Mouse (Mus musculus): ENCODE measurements around the gene Frem1. TPM values are rescaled to one million over a fixed set of nuclear protein-coding genes. Genes with fewer than 3 reads are reported as not detected.

Frem1 gene
- total and polyA plus RNA-seq, 3 experiments, result not detected

DNA sequence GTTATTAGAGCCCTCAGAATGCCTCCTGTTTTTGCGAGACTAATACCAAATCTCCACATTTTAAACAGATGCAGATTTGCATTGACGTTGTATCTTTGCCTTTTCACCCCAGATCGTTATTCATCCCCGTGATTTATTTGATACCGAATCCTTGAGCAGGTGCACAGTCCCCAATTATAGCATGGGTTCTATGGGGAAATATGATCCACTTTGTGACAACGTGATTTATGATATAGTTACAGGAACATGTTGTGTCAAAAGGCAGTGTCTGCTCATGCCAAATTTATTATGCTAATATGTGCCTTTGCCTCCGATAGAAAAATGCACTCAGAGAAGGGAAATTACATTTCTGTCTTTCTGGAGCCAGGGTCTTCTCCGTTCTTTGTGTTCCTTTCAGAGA, 102.6 kb downstream of the Frem1 start:
- Histone ChIP-seq H3K9me3 (replicated peaks; ENCODE audit: low read length) (no peaks in the 10 kb centered on the region), H3K4me2 (ENCODE audit: insufficient read depth, low read depth, poor library complexity, severe bottlenecking) (no peak overlapping the region), H3K4me1 (ENCODE audit: control insufficient read depth in 1 of 2, insufficient read depth in 2 of 2) (no peaks in the 10 kb centered on the region), H3K27ac (ENCODE audit: insufficient read depth, low read depth) (no peak overlapping the region), H3K79me2 (replicated peaks; ENCODE audit: control insufficient read depth, extremely low read depth, insufficient read depth, poor library complexity, severe bottlenecking) (no peaks in the 10 kb centered on the region), H3K9ac (ENCODE audit: insufficient read depth, low read depth) (no peak overlapping the region), H3K27me3 (replicated peaks) (no peaks in the 10 kb centered on the region), H3K4me3 (replicated peaks in 1 of 3; ENCODE audit: low read depth in 2 of 3, low read length in 2 of 3, poor library complexity in 1 of 3) (no peak overlapping the region), H3K36me3 (replicated peaks in 1 of 2; ENCODE audit: control insufficient read depth in 1 of 2, insufficient read depth in 1 of 2, low read length in 1 of 2) (no peaks in the 10 kb centered on the region)
- TF ChIP-seq ELF1 (IDR thresholded peaks at IDR 0.05; ENCODE audit: low read depth, low read length) (no peak), BHLHE40 (IDR thresholded peaks at IDR 0.05; ENCODE audit: low read depth, low read length) (no peak), PAX5 (IDR thresholded peaks at IDR 0.05; ENCODE audit: low read length) (no peak), CHD2 (IDR thresholded peaks at IDR 0.05; ENCODE audit: low read length) (no peak), ZMIZ1 (IDR thresholded peaks at IDR 0.05; ENCODE audit: low read depth, low read length) (no peak), ZC3H11A (IDR thresholded peaks at IDR 0.05; ENCODE audit: low read depth, low read length) (no peak), CHD1 (IDR thresholded peaks at IDR 0.05; ENCODE audit: low read depth, low read length) (no peak), POLR2AphosphoS2 (IDR thresholded peaks at IDR 0.05; ENCODE audit: low read depth, low read length) (no peak), HCFC1 (IDR thresholded peaks at IDR 0.05; ENCODE audit: low read depth, low read length) (no peak), POLR2A (IDR thresholded peaks at IDR 0.05; ENCODE audit: low read depth, low read length) (no peak)
- dilution Hi-C loops (cut with MboI; ENCODE audit: extremely low pct_ligation_motif_present, extremely low pct_unique_long_range_greater_than_20kb, low sequenced_read_pairs), result no loop called here
- no peak for DNase-seq (ENCODE audit: extremely low read depth)
- in situ Hi-C loops (cut with MboI; ENCODE audit: low pct_ligation_motif_present, low pct_unique_long_range_greater_than_20kb, low sequenced_read_pairs), result loop anchor here (25.0 kb wide), 1 partner anchor 1387 kb away; no protein-coding TSS in a partner anchor

DNA sequence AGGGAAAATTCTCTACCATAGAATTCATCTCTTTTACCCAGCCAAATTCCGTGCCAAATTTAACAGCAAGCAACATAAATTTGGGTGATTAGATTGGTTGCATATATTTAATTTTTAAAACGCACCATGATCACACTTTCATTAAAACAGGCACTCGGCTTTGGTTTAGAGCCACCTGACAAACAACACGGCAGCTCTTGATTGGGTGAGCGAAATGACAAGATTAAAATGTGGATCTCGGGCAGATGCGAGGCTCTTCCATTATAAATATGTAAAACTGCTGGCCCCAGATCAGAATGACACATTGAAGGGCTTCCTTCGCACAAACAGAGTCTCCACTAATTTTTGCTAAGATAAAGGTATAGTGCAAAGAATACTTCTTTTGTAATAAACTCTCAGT, 105.4 kb downstream of the Frem1 start:
- Histone ChIP-seq H3K27me3 (replicated peaks) (no peaks in the 10 kb centered on the region), H3K4me3 (replicated peaks in 1 of 3; ENCODE audit: low read depth in 2 of 3, low read length in 2 of 3, poor library complexity in 1 of 3) (no peak overlapping the region), H3K9ac (ENCODE audit: insufficient read depth, low read depth) (no peak overlapping the region), H3K4me1 (ENCODE audit: control insufficient read depth in 1 of 2, insufficient read depth in 2 of 2) (no peaks in the 10 kb centered on the region), H3K27ac (ENCODE audit: insufficient read depth, low read depth) (no peak overlapping the region), H3K36me3 (replicated peaks in 1 of 2; ENCODE audit: control insufficient read depth in 1 of 2, insufficient read depth in 1 of 2, low read length in 1 of 2) (no peaks in the 10 kb centered on the region), H3K79me2 (replicated peaks; ENCODE audit: control insufficient read depth, extremely low read depth, insufficient read depth, poor library complexity, severe bottlenecking) (no peaks in the 10 kb centered on the region), H3K9me3 (replicated peaks; ENCODE audit: low read length) (no peaks in the 10 kb centered on the region), H3K4me2 (ENCODE audit: insufficient read depth, low read depth, poor library complexity, severe bottlenecking) (no peak overlapping the region)
- no peak for DNase-seq (ENCODE audit: extremely low read depth)
- TF ChIP-seq CTCF (conservative IDR thresholded peaks at IDR 0.05 in 1 of 2, IDR thresholded peaks at IDR 0.05 in 1 of 2; ENCODE audit: low read depth in 2 of 2, low read length in 2 of 2) (no peak), NRF1 (IDR thresholded peaks at IDR 0.05; ENCODE audit: low read depth, low read length) (no peak), GABPA (IDR thresholded peaks at IDR 0.05; ENCODE audit: insufficient replicate concordance, low read depth, low read length) (no peak)
- in situ Hi-C loops (cut with MboI; ENCODE audit: low pct_ligation_motif_present, low pct_unique_long_range_greater_than_20kb, low sequenced_read_pairs) (loop anchor here (25.0 kb wide), 1 partner anchor 1384 kb away; no protein-coding TSS in a partner anchor), dilution Hi-C loops (cut with MboI; ENCODE audit: extremely low pct_ligation_motif_present, extremely low pct_unique_long_range_greater_than_20kb, low sequenced_read_pairs) (no loop called here)

DNA sequence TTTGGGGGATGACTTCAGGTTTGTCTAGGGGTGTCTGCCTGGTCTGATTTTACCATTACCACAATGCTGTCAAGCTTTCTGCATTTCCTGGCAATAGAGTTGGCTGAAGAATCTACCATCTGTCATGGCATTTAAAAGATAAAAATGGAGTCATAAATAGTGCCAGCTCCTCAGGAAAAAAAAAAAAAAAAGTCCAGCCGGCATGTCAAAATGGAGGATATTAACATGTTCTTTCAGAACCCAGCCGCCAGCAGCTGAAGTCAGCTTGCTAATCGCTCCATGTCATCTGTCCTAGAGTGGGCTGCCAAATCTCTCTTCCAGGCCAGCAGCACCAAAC, 105.9 kb downstream of the Frem1 start:
- H3K4me2 ChIP-seq (ENCODE audit: insufficient read depth, low read depth, poor library complexity, severe bottlenecking), result no peak overlapping the region
- DNase-seq (ENCODE audit: extremely low read depth), result no peak
- no peaks in the 10 kb centered on the region for H3K9me3 ChIP-seq (replicated peaks; ENCODE audit: low read length)
- H3K36me3 ChIP-seq (replicated peaks in 1 of 2; ENCODE audit: control insufficient read depth in 1 of 2, insufficient read depth in 1 of 2, low read length in 1 of 2), result no peaks in the 10 kb centered on the region
- no peak overlapping the region for H3K4me3 ChIP-seq (replicated peaks in 1 of 3; ENCODE audit: low read depth in 2 of 3, low read length in 2 of 3, poor library complexity in 1 of 3)
- no peak for TF ChIP-seq NRF1 (IDR thresholded peaks at IDR 0.05; ENCODE audit: low read depth, low read length)
- TF ChIP-seq ETS1 (conservative IDR thresholded peaks at IDR 0.05; ENCODE audit: low read depth, low read length), result no peak
- TF ChIP-seq CHD2 (IDR thresholded peaks at IDR 0.05; ENCODE audit: low read length), result no peak
- TF ChIP-seq MEF2A (IDR thresholded peaks at IDR 0.05; ENCODE audit: borderline replicate concordance, low read depth, low read length), result no peak
- no peak for TF ChIP-seq PAX5 (IDR thresholded peaks at IDR 0.05; ENCODE audit: low read length)
- TF ChIP-seq CTCF (conservative IDR thresholded peaks at IDR 0.05 in 1 of 2, IDR thresholded peaks at IDR 0.05 in 1 of 2; ENCODE audit: low read depth in 2 of 2, low read length in 2 of 2), result no peak
- TF ChIP-seq SMC3 (IDR thresholded peaks at IDR 0.05; ENCODE audit: low read depth, low read length), result no peak
- no peak for TF ChIP-seq POLR2A (IDR thresholded peaks at IDR 0.05; ENCODE audit: low read depth, low read length)
- TF ChIP-seq ZNF384 (IDR thresholded peaks at IDR 0.05; ENCODE audit: low read depth, low read length), result no peak
- no peak for TF ChIP-seq USF1 (IDR thresholded peaks at IDR 0.05; ENCODE audit: low read depth, low read length)
- TF ChIP-seq TBP (conservative IDR thresholded peaks at IDR 0.05; ENCODE audit: low read depth, low read length), result no peak
- no peak for TF ChIP-seq NELFE (IDR thresholded peaks at IDR 0.05; ENCODE audit: low read depth, low read length)
- no peak for TF ChIP-seq SIN3A (IDR thresholded peaks at IDR 0.05; ENCODE audit: low read length)
- no peak for TF ChIP-seq MXI1 (IDR thresholded peaks at IDR 0.05; ENCODE audit: low read depth, low read length)
- no peak for TF ChIP-seq ZKSCAN1 (IDR thresholded peaks at IDR 0.05; ENCODE audit: borderline replicate concordance, low read depth, low read length)
- H3K9ac ChIP-seq (ENCODE audit: insufficient read depth, low read depth), result no peak overlapping the region
- in situ Hi-C loops (cut with MboI; ENCODE audit: low pct_ligation_motif_present, low pct_unique_long_range_greater_than_20kb, low sequenced_read_pairs) (loop anchor here (25.0 kb wide), 1 partner anchor 1384 kb away; no protein-coding TSS in a partner anchor), dilution Hi-C loops (cut with MboI; ENCODE audit: extremely low pct_ligation_motif_present, extremely low pct_unique_long_range_greater_than_20kb, low sequenced_read_pairs) (no loop called here)
- H3K27me3 ChIP-seq (replicated peaks), result no peaks in the 10 kb centered on the region
- no peaks in the 10 kb centered on the region for H3K79me2 ChIP-seq (replicated peaks; ENCODE audit: control insufficient read depth, extremely low read depth, insufficient read depth, poor library complexity, severe bottlenecking)
- H3K4me1 ChIP-seq (ENCODE audit: control insufficient read depth in 1 of 2, insufficient read depth in 2 of 2), result no peaks in the 10 kb centered on the region
- H3K27ac ChIP-seq (ENCODE audit: insufficient read depth, low read depth), result no peak overlapping the region

Measured in CH12.LX (cell line).